Mouse (Mus musculus): Measurements from ENCODE around the gene Samd10. TPM values are rescaled to one million over a fixed set of nuclear protein-coding genes. Genes with fewer than 3 reads are reported as not detected.

The Samd10 gene
- polyA plus RNA-seq, 1 experiment from 2014 or later, result 200 TPM

Small RNA genes within 50 kb of the gene (microRNA-seq; reads per million reads assigned to microRNA genes)
- not detected for gene Mir7006

Other genes starting within 250 kb of the Samd10 start
- 77.0 and 84.9 TPM in 2 replicates for gene Zgpat, start 234.3 kb downstream of the Samd10 start, polyA plus RNA-seq (2015; fragmentation: Nextera tagmentation; extraction: Ambion mirVana)
- 81.2 and 82.7 TPM in 2 replicates for gene Arfrp1, start 233.8 kb downstream of the Samd10 start, polyA plus RNA-seq (2015; fragmentation: Nextera tagmentation; extraction: Ambion mirVana)
- gene Lime1, start 219.1 kb downstream of the Samd10 start, polyA plus RNA-seq (2015; fragmentation: Nextera tagmentation; extraction: Ambion mirVana), result 51.6 and 56.5 TPM in 2 replicates
- gene Zbtb46, start 139.8 kb downstream of the Samd10 start, polyA plus RNA-seq (2015; fragmentation: Nextera tagmentation; extraction: Ambion mirVana), result 21.4 and 21.6 TPM in 2 replicates
- 0.17 TPM in 1 of 2 replicates, not detected in the other for gene Abhd16b, start 106.0 kb downstream of the Samd10 start, polyA plus RNA-seq (2015; fragmentation: Nextera tagmentation; extraction: Ambion mirVana)
- 117 and 118 TPM in 2 replicates for gene Tpd52l2, start 102.1 kb downstream of the Samd10 start, polyA plus RNA-seq (2015; fragmentation: Nextera tagmentation; extraction: Ambion mirVana)
- 258 and 267 TPM in 2 replicates for gene Dnajc5, start 78.7 kb downstream of the Samd10 start, polyA plus RNA-seq (2015; fragmentation: Nextera tagmentation; extraction: Ambion mirVana)
- 61.2 and 62.0 TPM in 2 replicates for gene Uckl1, start 14.3 kb downstream of the Samd10 start, polyA plus RNA-seq (2015; fragmentation: Nextera tagmentation; extraction: Ambion mirVana)
- 59.3 and 60.3 TPM in 2 replicates for gene Prpf6, start 7.3 kb downstream of the Samd10 start, polyA plus RNA-seq (2015; fragmentation: Nextera tagmentation; extraction: Ambion mirVana)
- 82.9 and 94.0 TPM in 2 replicates for gene Zfp512b, start 6.4 kb downstream of the Samd10 start, polyA plus RNA-seq (2015; fragmentation: Nextera tagmentation; extraction: Ambion mirVana)
- gene Gm29797, start 57.8 kb upstream of the Samd10 start, polyA plus RNA-seq (2015; fragmentation: Nextera tagmentation; extraction: Ambion mirVana), result not detected in 2 replicates
- 17.4 and 20.0 TPM in 2 replicates for gene Sox18, start 72.4 kb upstream of the Samd10 start, polyA plus RNA-seq (2015; fragmentation: Nextera tagmentation; extraction: Ambion mirVana)
- 38.5 and 46.8 TPM in 2 replicates for gene Tcea2, start 81.1 kb upstream of the Samd10 start, polyA plus RNA-seq (2015; fragmentation: Nextera tagmentation; extraction: Ambion mirVana)
- gene Rgs19, start 94.8 kb upstream of the Samd10 start, polyA plus RNA-seq (2015; fragmentation: Nextera tagmentation; extraction: Ambion mirVana), result 56.8 and 64.9 TPM in 2 replicates
- not detected in 2 replicates for gene Lkaaear1, start 99.2 kb upstream of the Samd10 start, polyA plus RNA-seq (2015; fragmentation: Nextera tagmentation; extraction: Ambion mirVana)
- 83.9 and 86.4 TPM in 2 replicates for gene Oprl1, start 115.8 kb upstream of the Samd10 start, polyA plus RNA-seq (2015; fragmentation: Nextera tagmentation; extraction: Ambion mirVana)
- gene Myt1, start 164.1 kb upstream of the Samd10 start, polyA plus RNA-seq (2015; fragmentation: Nextera tagmentation; extraction: Ambion mirVana), result 14.8 and 19.1 TPM in 2 replicates
- gene Pcmtd2, start 238.6 kb upstream of the Samd10 start, polyA plus RNA-seq (2015; fragmentation: Nextera tagmentation; extraction: Ambion mirVana), result 27.2 and 28.8 TPM in 2 replicates

Data from hindbrain, embryonic 15.5 days (tissue).